Mouse (Mus musculus) megakaryocyte, adult 5-6 weeks (primary cell): Measurements from ENCODE around the gene R3hdm4. TPM values are rescaled to one million over a fixed set of nuclear protein-coding genes. Genes with fewer than 3 reads are reported as not detected.
A peak's percentile ranks its signal among the peaks of the same experiment; 100 is the strongest.

Experiments
- ATAC-seq: 2 replicates; pipeline ENCODE4 v1.8.0; 2016; ENCODE audit warnings: mild to moderate bottlenecking, inconsistent platforms; ENCODE audit not compliant: poor library complexity, severe bottlenecking
- total RNA-seq, 2 experiments: library from RNA; stranded (forward) in 1 of 2; stranded (reverse) in 1 of 2; fragments of 153-499, 151-499 nt in 1 of 2; fragments of 221-1000, 200-1000 nt in 1 of 2; gene quantifications; 2 replicates each; pipeline versions ENCODE4 v1.2.3 to v1.2.4; 2015 to 2017

Gene R3hdm4
- total RNA-seq, 2 experiments from 2014 or later = 92.1 to 121 TPM

DNA sequence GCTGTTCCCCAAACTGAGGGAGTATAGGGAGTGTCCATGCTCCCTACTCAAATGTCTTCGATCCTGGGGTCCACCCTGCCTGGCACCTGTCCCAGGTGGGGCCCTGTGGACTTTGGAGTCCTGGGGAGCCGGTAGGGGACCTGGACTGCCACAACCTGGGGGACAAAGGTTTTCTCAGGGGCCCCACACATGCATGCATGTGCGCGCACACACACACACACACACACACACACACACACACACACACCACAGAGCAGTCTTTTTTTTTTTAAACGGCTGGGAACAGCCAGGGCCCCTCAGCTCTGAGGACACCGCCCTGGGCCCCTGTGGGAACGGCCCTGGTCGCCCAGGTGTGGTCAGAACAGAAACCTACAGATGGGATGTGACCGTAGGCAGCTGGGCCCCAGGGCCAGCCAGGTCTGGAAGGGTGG is 22.5 kb upstream of the R3hdm4 start:
- no peak for ATAC-seq

DNA sequence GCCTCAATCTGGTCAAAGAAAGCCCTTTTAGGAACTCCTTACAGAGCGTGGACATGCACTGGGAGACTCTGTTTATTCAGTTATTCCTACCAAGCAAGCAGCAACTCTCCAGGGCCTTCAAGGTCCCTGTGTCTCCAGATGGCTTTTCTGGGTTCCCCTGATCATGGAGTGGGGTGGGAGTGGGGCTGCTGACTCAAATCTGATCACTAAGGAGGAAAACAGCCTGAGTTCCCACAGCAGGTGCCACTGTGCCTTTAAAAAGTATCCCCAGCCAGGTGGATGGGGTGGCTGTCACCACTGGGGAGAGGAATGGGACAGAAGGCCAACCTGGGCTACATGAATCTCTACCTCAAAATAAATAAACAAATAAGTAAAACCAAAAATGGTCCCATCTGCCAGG is 22.0 kb upstream of the R3hdm4 start:
- no peak for ATAC-seq

DNA sequence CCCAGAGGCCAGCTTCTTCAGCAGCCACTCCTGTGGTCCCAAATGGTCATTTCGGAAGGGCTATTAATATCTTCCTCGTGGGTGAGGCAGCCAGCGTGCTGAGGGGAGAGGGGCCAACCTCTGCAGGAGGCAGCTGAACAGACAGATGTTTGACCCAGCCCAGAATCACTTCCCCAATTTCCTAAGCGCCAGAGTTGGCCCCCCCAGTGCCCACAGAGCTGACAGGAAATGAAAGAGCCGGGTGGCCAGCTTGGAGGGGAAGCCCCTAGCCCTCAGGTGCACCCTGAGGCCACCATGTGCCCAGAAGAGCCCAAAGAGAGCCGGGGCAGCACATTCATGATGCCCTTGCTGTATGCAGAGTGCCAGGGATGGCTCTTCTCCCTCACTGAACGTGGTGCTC is 19.7 kb upstream of the R3hdm4 start:
- ATAC-seq = peak; percentile 75

DNA sequence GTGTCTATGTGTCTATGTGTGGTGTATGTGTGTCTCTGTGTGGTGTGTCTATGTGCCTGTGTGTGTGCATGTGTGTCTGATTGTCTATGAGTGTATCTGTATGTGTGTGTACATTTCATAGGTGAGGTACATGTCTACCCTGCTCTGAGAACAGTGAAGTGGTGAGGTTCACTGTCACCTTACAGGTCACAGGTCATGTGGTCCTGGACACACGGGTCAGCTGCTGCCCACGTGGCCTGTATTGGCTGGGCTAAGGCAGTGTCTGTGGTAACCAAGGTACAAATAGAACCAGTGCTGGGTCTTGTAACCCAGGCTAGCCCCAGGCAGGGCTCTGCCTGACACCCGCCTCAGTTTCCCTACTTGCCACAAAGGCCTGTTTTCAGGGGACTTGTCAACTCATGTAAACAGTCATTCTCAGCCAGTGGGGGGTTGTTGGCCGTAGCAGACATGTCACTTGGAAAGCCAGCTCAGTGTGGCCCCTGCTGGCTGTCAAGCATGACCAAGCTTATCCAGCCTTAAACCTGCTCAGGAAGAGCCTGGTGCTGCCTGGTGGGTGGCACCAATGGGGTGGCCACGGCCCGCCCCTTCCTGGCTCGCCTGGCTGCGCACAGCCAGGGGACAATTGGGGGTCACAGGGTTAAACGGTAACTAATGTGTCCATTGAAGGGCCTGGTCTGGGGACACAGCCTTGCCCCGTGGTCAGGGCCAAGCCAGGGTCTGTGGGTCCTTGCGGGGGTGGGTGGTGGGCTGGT is 16.9 kb upstream of the R3hdm4 start:
- no peak for ATAC-seq

DNA sequence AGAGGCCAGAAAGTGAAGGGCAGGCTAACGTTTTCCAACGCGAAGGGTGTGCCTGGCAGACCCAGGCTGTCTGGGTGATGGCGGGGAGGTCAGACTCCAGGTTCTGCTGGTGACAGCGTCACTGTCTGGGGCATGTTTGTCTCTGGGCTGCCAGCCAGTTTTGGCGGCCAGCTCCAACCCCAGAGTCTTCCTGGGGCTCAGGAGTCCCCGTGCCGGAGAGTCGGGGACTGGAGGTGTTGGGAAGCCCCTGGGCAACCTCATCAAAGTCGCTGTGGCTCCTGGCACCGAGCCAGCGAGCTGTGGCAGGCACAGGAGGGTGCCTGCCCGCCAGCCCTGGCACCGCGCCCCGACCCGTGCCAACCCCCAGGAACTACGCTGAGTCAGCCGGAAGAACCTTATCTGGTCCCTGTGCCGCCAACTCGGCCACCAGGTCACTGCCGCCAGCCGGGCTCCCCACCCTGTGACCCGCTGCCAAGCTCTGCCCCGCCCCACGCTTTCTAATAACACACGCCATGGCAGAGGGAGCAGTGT is 16.0 kb upstream of the R3hdm4 start:
- peak; percentile 85 for ATAC-seq

DNA sequence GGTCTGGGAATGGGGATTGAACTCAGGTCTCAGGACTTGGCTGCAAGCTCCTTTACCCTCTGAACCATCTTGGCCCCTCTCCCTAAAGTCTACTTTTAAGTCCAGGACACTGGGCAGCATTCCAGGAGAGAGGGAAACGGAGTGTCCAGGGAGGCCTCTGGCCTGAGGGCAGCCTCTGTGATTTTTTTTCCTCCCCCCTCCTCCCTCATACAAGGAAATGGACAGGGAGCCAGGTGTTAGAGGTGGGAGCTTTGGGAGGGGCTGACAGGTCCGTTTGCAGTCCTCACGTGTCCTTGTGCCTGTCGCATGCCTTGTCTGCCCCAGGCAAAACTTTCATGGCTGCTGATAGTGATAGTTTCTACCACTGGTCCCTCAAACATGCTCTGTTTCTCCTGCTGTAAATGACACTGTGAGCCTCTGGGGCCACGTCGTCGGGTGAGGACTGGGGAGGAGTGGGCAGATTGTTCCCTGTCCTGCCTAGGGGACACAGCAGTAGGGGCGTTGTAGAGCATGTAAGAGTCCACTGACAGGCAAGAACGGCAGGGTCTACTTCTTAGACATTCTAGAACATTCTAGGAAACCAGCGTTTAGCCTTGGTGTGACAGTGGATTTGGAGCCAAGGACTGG is 15.4 kb upstream of the R3hdm4 start:
- ATAC-seq = no peak

DNA sequence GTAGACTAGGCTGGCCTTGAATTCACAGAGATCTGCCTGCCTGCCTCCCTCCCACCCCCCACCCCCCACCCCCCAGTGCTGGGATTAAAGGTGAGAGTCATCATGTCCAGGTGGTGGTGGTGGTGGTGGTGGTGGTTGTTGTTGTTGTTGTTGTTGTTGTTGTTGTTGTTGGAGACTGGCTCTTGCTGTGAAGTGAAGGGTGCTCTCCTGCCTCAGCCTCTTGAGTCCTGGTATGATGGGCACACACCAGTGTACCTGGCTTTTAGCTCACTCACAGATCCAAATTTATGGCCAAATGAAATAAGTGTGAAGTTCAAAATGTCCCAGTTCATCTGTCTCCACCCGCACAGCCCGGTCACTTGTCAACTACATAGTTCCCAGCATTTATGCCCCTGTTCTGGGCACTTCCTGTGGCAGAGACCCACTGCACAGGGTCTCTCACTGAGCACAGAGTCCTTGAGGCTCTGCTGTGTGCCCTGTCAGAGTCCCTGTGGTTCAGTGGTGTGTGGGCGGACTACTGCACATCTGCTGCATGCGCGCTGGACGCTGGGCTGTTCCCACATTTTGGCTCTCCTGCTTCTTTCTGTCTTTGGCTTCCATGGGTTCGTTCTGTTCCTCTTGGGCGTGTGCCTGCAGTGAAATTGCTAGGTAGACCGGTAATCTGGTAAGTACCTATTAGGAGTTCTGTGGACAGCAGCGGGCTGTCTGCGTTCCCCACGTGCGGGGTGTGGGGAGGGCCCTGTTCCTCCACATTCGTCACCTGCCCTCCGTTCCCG is 14.0 kb upstream of the R3hdm4 start:
- no peak for ATAC-seq

DNA sequence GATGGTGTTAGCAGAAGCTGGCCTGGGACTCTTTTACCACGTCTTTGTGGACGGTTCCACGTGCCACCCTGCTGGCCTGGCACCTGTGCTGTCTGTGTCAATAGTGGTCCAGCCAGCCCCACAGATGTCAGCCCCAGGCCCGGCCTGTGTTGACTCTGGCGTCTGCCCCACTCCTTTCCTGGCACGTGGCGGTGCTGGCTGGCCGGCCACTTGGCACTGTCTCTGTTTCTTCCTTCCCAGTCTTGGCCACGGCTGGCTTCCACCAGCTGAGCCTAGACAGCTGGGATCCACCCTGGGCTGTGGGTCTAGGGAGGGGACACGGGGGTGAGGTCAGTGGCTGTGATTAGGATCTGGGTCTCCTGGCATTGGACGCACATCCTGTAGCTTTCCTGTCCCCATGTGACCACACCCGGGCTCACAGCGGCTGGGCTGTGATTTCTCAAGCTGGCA is 13.3 kb upstream of the R3hdm4 start:
- ATAC-seq = peak; percentile 36

DNA sequence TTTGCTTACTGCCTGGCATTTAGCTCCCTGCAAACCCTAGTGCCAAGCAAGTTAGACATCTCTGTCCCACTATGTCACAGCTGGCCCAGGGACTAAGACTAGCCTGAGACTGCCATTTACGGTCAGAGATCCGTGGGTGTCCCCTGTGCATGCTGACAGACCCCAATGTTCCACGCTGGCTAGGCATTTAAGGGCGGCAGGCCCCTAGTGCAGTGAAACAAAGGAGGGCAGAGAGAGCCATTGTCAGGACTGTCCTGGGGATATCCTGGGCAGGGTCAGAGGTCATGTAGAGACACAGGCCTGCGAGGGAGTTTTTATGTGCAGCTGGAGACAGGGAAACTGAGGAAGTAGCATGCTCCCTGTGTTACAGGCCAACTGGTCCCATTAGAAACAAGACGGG is 12.9 kb upstream of the R3hdm4 start:
- ATAC-seq = no peak

DNA sequence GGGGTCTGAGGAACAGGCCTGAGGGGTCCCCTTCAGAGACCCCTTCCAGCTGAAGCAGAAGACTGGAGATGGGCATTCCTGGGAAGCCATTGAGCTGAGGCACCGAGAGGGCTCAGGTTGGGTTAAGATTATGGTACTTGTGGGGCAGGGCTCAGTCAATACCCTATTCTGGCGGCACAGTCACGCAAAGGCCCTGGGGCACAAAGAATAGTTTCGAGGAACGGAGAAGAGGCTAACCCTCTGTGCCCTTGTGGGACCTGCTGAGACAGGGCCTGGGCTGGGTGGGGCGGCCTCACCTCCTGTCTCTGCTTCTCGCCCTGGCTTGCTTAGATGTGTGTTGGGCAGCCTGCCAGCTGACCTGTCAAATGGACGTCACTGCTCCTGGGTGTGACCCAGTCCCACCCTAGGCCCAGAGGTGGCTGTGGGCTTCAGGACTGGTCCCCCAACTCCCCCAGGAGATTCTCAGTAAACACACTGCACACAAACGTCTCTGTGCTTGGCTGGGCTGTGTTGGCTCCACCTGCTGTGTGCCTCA is 12.2 kb upstream of the R3hdm4 start:
- no peak for ATAC-seq

DNA sequence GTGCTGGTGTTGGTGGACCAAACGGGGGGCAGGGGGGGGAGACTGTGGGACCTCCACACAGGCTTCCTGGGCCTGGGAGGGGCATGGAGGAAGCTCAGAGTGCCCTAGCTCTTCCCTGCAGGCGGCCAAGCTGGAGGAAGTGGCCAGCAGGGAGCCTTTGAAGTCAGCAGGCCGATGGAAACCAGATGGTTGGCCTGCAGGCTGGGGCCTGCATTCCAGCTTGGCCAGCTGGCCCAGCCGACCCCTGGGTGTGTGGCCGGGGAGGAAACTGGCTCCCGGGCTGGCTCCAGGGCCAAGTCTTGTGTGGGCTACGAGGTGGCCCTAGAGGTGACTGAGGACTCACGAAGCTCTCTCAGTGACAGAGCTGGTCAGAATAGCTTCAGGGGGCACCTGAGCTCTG is 11.7 kb upstream of the R3hdm4 start:
- ATAC-seq = no peak

DNA sequence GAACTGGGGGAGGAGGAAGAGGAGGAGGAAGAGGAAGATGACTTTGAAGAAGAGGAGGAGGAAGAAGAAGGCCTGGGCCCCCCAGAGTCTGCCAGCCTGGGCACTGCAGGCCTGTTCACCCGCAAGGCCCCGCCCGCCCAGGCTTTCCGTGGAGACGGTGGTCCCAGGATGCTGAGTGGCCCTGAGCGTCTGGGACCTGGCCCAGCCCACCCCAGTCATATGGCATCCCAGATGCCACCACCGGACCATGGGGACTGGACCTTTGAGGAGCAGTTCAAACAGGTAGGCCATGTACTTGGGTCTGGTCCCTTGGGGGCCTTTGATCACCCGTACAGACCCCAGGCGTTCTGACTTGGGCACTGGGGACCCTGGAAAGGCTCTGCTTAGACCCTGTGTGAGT is 10.8 kb upstream of the R3hdm4 start:
- ATAC-seq = no peak

DNA sequence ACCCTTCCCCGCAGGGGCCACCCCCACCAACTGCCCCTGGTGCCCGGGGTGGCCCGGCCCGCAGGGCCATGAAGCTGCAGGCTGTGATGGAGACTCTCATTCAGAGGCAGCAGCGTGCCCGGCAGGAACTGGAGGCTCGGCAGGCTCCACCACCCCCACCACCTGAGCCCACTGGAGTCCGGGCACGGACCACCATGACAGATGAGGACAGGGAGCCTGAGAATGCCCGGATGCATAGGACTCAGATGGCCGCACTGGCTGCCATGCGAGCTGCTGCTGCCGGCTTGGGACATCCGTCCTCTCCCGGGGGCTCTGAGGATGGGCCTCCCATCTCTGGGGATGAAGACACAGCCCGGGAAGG is 9.8 kb upstream of the R3hdm4 start:
- no peak for ATAC-seq

DNA sequence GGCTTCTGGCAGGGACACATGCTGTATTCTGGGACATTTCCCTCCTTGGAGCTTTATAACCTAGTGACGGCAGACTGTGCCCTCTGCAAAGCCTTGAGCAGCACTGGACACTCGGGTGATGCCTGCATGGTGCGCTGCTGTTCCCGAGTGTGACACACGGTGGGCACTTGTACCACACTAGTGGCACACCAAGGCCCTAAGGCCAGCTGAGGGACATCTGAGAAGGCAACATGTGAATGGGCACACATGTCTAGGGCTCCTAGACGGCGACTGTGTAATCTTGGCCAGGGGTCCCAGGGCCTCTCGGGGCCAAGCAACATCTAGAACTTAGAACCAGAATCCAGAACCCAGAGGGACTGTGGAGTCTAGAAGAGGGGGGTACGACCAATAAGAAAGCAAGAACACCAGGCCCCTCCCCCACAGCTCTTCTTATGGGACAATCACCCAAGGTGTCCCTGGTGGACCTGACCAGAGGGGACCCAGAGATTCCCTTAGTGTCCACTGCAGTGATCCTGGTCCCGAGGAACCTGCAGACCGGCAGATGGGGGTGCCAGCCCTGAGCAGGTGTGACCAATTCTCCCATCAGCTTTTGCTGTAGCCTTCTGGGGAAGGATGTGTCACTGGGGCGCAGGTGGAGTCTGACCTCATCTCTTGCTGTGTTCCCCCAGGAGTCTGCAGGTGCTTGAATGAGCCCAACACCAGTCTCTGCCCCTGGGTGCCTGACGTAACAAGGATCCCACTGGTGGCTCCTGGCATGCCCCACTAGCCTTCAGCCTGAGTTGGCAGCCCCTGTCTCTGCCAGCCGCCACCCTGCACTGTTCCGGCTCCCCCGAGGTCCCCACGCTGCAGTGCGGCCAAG is 9.2 kb upstream of the R3hdm4 start:
- no peak for ATAC-seq

DNA sequence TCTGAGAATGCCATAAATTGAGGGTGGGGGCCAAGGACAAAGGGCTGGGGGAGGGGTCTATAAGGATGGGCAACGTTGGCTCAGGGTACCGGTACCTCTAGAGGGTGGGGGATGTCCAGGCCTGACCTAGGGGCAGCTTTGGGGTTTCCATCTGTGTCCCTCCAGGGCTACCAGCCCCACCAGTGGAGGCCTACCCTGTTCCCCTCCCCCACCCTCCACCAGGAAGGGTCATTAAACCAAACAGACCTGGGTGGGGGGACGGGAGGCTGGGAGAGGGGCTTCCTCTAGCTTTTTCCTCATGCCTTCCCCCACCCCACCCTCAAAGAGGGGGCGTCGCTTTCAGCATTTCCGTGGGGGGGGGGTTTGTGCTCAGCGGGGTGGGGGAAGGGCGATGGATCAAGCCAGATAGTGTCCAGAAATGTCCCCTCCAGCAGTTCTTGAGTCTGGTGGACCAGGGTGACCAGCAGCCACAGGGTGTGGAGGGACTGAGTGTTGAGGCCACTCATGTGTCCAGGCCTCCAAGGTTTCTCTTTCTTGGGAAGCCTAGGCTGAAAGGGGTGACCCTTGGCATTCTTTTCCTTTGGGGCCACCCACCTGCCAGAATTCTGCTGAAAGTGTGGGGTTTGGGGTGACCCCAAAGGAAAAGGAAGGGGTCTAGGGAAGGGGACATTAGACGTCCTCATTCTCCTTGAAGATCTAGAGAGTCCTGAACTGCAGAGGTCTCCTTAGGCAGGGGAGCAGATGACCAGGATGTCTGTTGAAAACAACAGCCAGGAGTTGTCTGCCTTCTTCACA is 8.1 kb upstream of the R3hdm4 start:
- no peak for ATAC-seq

DNA sequence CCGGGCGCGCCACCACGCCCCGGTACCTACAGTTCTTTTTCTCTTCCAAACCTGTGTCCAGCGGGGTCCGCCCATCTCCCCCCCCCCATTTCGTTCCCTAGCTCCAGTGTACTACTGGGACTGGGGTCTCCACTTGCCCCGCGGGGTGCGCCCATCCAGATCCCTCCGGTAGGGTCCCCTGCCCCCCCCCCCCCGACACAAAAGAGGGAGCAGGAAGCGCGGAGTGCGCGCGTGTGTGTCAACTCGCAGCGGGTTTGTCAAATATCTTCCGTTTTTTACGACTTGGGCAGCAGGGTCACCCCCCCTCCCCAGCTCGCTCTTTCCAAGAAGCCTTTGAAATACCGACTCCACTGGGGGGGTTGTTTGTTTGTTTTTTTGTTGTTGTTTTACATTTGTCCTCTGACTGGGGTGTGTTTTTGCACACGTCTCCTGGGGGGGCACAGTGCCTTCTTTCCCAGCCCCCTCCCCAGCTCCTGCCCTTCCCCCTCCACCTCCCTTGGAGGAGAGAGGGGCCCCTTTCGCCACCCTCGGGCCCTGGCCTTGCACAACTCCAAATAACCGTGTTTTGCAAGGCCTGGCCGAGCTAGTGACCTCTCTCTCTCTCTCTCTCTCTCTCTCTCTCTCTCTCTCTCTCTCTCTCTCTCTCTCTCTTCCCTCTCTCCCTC is 7.2 kb upstream of the R3hdm4 start:
- peak; percentile 36 for ATAC-seq

DNA sequence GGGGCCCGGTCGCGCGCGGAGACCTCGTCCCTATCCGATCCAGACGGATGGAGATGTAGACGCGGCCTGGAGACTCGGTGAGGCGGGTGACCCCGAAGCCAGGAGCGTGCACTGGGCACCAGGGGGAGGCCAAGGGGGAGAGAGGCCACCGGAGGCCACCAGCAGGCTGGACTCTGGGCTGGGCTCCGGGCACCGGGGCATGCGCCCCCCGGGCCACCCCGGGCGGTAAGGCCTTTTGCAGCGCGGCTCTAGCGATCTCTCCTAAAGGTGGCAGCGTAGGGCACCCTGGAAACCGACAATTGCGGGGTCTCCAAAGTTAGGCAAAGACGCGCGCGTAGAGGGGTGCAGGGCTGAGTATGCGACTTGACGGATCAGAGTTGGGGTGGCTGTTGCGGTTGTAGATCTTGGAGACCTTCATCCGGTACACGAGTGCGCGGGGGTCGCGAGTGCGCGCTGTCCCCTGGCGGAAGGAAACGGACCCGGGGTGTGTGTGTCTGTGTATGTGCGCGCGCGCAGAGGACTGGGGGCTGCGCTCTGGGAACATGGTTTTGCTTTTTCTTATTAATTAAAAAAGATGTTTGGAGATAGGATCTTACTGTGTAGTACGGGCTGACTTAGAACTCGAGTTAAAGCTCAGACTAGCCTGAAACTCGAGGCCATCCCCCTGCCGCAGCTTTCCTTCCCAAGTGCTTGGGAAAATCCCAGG is 6.5 kb upstream of the R3hdm4 start:
- no peak for ATAC-seq

DNA sequence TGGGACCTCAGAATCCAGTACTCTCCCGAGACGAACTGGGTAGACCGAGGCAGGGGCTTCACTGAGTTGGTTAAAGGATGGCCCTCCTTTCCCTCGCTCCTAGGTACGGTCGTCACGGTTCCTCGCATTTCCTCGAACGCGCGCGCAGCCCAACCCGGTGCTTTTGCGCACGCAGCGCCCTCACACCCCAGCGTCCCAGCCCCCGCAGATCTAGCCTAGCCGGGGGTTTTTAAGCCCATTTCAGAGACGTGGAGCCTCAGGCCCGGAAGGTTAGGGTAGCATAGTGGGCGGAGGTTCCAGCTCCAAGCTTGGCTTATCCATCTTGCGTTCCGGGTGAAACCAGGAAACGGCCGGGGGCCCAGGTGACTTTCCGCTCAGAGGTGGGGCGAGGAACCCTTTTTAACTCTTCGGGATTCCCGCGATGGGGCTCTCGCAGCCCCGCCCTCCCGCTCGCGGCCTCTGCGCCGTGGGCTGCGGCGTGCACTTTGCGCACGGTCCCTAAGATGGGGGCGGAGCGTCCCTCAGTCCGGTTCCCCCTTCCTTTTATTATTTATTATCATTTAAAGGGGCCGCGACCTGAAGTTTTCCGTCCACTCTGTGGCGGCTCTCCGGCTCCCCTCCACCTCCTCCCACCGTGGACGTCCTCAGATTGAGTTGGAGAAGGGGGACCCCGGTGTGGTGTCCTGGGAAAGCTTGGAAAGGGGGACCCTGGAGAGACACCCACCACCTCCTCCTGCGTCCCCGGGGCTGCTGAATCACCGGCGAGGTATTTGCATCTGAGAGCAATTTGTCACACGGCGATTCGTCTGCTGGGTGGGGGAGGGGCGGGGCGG is 5.7 kb upstream of the R3hdm4 start, which contains the start of gene Arid3a:
Gene Arid3a, plus strand, starts transcription at position 553 of the 833 bp plus-strand sequence.
- peak; percentile 69 for ATAC-seq
